In the genomic region with DNA sequence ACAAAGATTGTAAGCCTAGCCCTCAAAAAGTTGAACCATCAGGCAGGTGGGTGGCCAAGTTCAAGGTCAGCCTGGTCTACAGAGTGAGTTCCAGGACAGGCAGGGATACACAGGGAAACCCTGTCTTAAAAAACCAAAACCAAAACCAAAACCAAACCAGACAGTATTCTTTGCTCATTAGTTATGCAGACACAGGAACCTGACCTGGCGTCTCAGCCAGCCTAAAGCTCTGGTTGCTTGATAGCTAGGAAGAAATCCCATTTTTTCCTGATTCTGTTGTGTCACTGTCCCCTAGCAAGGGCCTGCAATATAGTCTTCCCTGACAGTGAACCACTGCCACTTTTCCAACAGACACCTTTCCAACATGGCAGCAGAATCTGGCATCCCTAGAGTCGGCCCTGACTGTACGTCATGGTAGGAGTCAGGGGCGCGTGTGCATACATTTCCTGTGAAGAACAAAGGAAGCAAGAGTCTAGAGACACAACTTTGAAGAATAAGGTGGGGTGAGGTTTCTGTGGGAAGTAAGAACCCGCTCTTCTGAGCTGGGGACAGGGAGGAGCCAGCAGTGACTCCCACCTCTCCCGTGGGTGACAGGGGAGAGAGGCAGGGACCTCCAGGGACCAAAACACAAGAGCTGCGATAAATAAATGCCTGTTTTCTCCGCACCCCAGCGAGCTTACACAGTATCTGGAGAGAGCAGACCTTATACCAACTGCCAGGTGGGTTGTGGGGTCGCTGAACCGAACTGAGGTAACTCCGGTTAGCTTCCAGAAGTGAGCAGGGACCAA, we compare ENCODE assay signal across 13 mouse cellular contexts. TPM values are rescaled to one million over a fixed set of nuclear protein-coding genes. Genes with fewer than 3 reads are reported as not detected.
A peak's percentile ranks its signal among the peaks of the same experiment; 100 is the strongest.
DNase-seq lines count a peak whose midpoint lies in the region; ATAC-seq and TF ChIP-seq lines count a peak whose summit lies in the region.
"Had no signal": no experiment of that assay in that cellular context is flagged by ENCODE, and none has a peak within 500 bp of the region (broad histone marks: within the 10 kb centered on the region; RNA-seq: fewer than 3 reads in every experiment).

No protein-coding gene starts in this region.

- H3K9ac ChIP-seq in embryonic facial prominence, embryonic 15.5 days, result no peak overlapping the region
- no peak overlapping the region for H3K9ac ChIP-seq in forebrain, embryonic 16.5 days (replicated peaks; ENCODE audit: low read depth, low read length)
- no peak overlapping the region for H3K9ac ChIP-seq in midbrain, embryonic 15.5 days
- H3K9ac ChIP-seq: forebrain, embryonic 12.5 days; neural tube, embryonic 13.5 days had no signal

- H3K4me1 ChIP-seq in heart, embryonic 10.5 days, result peaks cover 34% of the 10 kb centered on the region
- H3K4me1 ChIP-seq in embryonic facial prominence, embryonic 15.5 days, result peaks cover 34% of the 10 kb centered on the region
- H3K4me1 ChIP-seq in small intestine, adult 2 months (ENCODE audit: control insufficient read depth, insufficient read depth, insufficient read length, low read length), result peaks cover 6% of the 10 kb centered on the region; the same call in 1 of the 2 replicates
- peaks cover 12% of the 10 kb centered on the region for H3K4me1 ChIP-seq in forebrain, embryonic 16.5 days (replicated peaks; ENCODE audit: control insufficient read depth, insufficient read depth, low read length)
- H3K4me1 ChIP-seq in midbrain, embryonic 15.5 days, result peaks cover 19% of the 10 kb centered on the region

- H3K36me3 ChIP-seq in heart, embryonic 10.5 days, result peaks cover 91% of the 10 kb centered on the region
- peaks cover 76% of the 10 kb centered on the region for H3K36me3 ChIP-seq in embryonic facial prominence, embryonic 15.5 days
- peaks cover 37% of the 10 kb centered on the region for H3K36me3 ChIP-seq in small intestine, adult 2 months (ENCODE audit: control insufficient read depth, insufficient read depth, low read length)
- H3K36me3 ChIP-seq in forebrain, embryonic 16.5 days (ENCODE audit: control insufficient read depth, insufficient read depth), result peaks cover 17% of the 10 kb centered on the region
- peaks cover 38% of the 10 kb centered on the region for H3K36me3 ChIP-seq in midbrain, embryonic 15.5 days (replicated peaks)

- no peak overlapping the region for H3K4me3 ChIP-seq in heart, embryonic 10.5 days
- H3K4me3 ChIP-seq in embryonic facial prominence, embryonic 15.5 days (replicated peaks), result no peak overlapping the region
- H3K4me3 ChIP-seq in small intestine, adult 2 months (ENCODE audit: low read depth, low read length), result no peak overlapping the region
- no peak overlapping the region for H3K4me3 ChIP-seq in forebrain, embryonic 16.5 days (replicated peaks; ENCODE audit: low read length)
- no peak overlapping the region for H3K4me3 ChIP-seq in midbrain, embryonic 15.5 days
- H3K4me3 ChIP-seq: forebrain, embryonic 12.5 days; neural tube, embryonic 13.5 days had no signal

- no peak for TF ChIP-seq POLR2A in small intestine, adult 2 months (IDR thresholded peaks at IDR 0.05; ENCODE audit: low read depth, low read length)

- no peak for ATAC-seq in embryonic facial prominence, embryonic 15.5 days (ENCODE audit: insufficient number of reproducible peaks, low FRiP score, low TSS enrichment, low read depth)
- ATAC-seq in forebrain, embryonic 16.5 days, result no peak
- ATAC-seq in midbrain, embryonic 15.5 days (replicated peaks), result no peak
- ATAC-seq: hindbrain, embryonic 16.5 days had no signal

- H3K27ac ChIP-seq in heart, embryonic 10.5 days, result 0 out of 2 replicates have a peak overlapping the region, but pooled peaks have one; percentile 10
- peak overlapping the region; percentile 80 for H3K27ac ChIP-seq in embryonic facial prominence, embryonic 15.5 days (replicated peaks)
- H3K27ac ChIP-seq in small intestine, adult 2 months (ENCODE audit: insufficient read depth, low read depth, low read length), result peak overlapping the region; percentile 29
- no peak overlapping the region for H3K27ac ChIP-seq in forebrain, embryonic 16.5 days (ENCODE audit: low read length)
- H3K27ac ChIP-seq in midbrain, embryonic 15.5 days, result no peak overlapping the region
- H3K27ac ChIP-seq: forebrain, embryonic 12.5 days; neural tube, embryonic 13.5 days had no signal

- no peak overlapping the region for H3K4me2 ChIP-seq in embryonic facial prominence, embryonic 15.5 days (replicated peaks)
- no peak overlapping the region for H3K4me2 ChIP-seq in forebrain, embryonic 16.5 days (ENCODE audit: low read length)
- H3K4me2 ChIP-seq in midbrain, embryonic 15.5 days, result no peak overlapping the region
- H3K4me2 ChIP-seq: forebrain, embryonic 12.5 days; neural tube, embryonic 13.5 days had no signal

- H3K27me3 ChIP-seq in heart, embryonic 10.5 days (ENCODE audit: insufficient read depth, poor library complexity, severe bottlenecking), result no peaks in the 10 kb centered on the region
- no peaks in the 10 kb centered on the region for H3K27me3 ChIP-seq in embryonic facial prominence, embryonic 15.5 days
- H3K27me3 ChIP-seq in small intestine, adult 2 months (ENCODE audit: control insufficient read depth, insufficient read depth, low read length), result no peaks in the 10 kb centered on the region
- H3K27me3 ChIP-seq in forebrain, embryonic 16.5 days (replicated peaks; ENCODE audit: control insufficient read depth, insufficient read depth, low read length), result no peaks in the 10 kb centered on the region
- no peaks in the 10 kb centered on the region for H3K27me3 ChIP-seq in midbrain, embryonic 15.5 days (replicated peaks)
- H3K27me3 ChIP-seq: forebrain, embryonic 12.5 days; neural tube, embryonic 13.5 days had no signal

- WGBS in heart, embryonic 10.5 days, result 92% methylated on average over 13 of the region's 13 CpGs
- WGBS in embryonic facial prominence, embryonic 15.5 days, result 84% methylated on average over 13 of the region's 13 CpGs
- 83% methylated on average over 13 of the region's 13 CpGs for WGBS in small intestine, adult 2 months
- 87% methylated on average over 13 of the region's 13 CpGs for WGBS in forebrain, embryonic 16.5 days
- WGBS in midbrain, embryonic 15.5 days, result 88% methylated on average over 13 of the region's 13 CpGs

- no peaks in the 10 kb centered on the region for H3K9me3 ChIP-seq in heart, embryonic 10.5 days
- no peaks in the 10 kb centered on the region for H3K9me3 ChIP-seq in embryonic facial prominence, embryonic 15.5 days (replicated peaks)
- H3K9me3 ChIP-seq in forebrain, embryonic 16.5 days (ENCODE audit: control insufficient read depth, low read length), result no peaks in the 10 kb centered on the region
- no peaks in the 10 kb centered on the region for H3K9me3 ChIP-seq in midbrain, embryonic 15.5 days
- H3K9me3 ChIP-seq: forebrain, embryonic 12.5 days; neural tube, embryonic 13.5 days had no signal

- no peak for DNase-seq in heart, embryonic 10.5 days (ENCODE audit: low spot score)
- DNase-seq in heart, adult 8-10 months (ENCODE audit: low spot score), result no peak
- DNase-seq in CD8-positive naive resting alpha-beta T cell, adult 2 months (ENCODE audit: low read depth in 2 of 2, low spot score in 2 of 2), result peak; percentile 50 to 63
- no peak for DNase-seq in lung, postnatal 14 days
- DNase-seq: adrenal gland, adult 8-10 months; cerebellum, postnatal 25 days had no signal

- peak; percentile 1; the same call in 1 of the 2 replicates for TF ChIP-seq CTCF in small intestine, adult 2 months (IDR thresholded peaks at IDR 0.05; ENCODE audit: extremely low read depth, insufficient read length, insufficient replicate concordance, low read depth, low read length)

RNA-seq across cellular contexts. Expression of a gene that starts 10.5 kb away (rescaled TPM):
- polyA plus RNA-seq in heart, embryonic 10.5 days (2016; fragmentation: Nextera tagmentation; extraction: Ambion mirVana), result 37.0 and 43.0 TPM in 2 replicates
- 10 to 100 TPM; 14.2 to 16.9 (median 15.9) TPM for total RNA-seq in heart, adult 8-10 months (2022)
- polyA plus RNA-seq in embryonic facial prominence, embryonic 15.5 days (2015; fragmentation: Nextera tagmentation; extraction: Ambion mirVana), result 23.9 and 24.6 TPM in 2 replicates
- polyA plus RNA-seq in small intestine, adult 2 months (2012; rRNA removed), result 3.3 and 3.5 TPM in 2 replicates
- polyA plus RNA-seq in forebrain, embryonic 16.5 days (2015; fragmentation: Nextera tagmentation; extraction: Ambion mirVana), result 32.9 and 36.1 TPM in 2 replicates
- 39.7 TPM in 2 replicates for polyA plus RNA-seq in midbrain, embryonic 15.5 days (2015; fragmentation: Nextera tagmentation; extraction: Ambion mirVana)

RNA-seq across cellular contexts. Expression of a gene that starts 10.6 kb away (rescaled TPM):
- 36.5 and 42.8 TPM in 2 replicates for polyA plus RNA-seq in heart, embryonic 10.5 days (2016; fragmentation: Nextera tagmentation; extraction: Ambion mirVana)
- 10 to 100 TPM; 15.7 to 19.9 (median 18.1) TPM for total RNA-seq in heart, adult 8-10 months (2022)
- polyA plus RNA-seq in embryonic facial prominence, embryonic 15.5 days (2015; fragmentation: Nextera tagmentation; extraction: Ambion mirVana), result 51.9 and 55.2 TPM in 2 replicates
- polyA plus RNA-seq in small intestine, adult 2 months (2012; rRNA removed), result 7.3 and 11.3 TPM in 2 replicates
- 51.6 and 51.8 TPM in 2 replicates for polyA plus RNA-seq in forebrain, embryonic 16.5 days (2015; fragmentation: Nextera tagmentation; extraction: Ambion mirVana)
- 49.6 and 50.4 TPM in 2 replicates for polyA plus RNA-seq in midbrain, embryonic 15.5 days (2015; fragmentation: Nextera tagmentation; extraction: Ambion mirVana)

RNA-seq across cellular contexts. Expression of a gene that starts 10.6 kb away (rescaled TPM):
- 1.6 and 2.1 TPM in 2 replicates for polyA plus RNA-seq in heart, embryonic 10.5 days (2016; fragmentation: Nextera tagmentation; extraction: Ambion mirVana)
- 1 to 10 TPM in 3 of 4 experiments, under 1 TPM in 1; 0.35 to 5.1 (median 2.0) TPM for total RNA-seq in heart, adult 8-10 months (2022)
- 1.6 TPM in 2 replicates for polyA plus RNA-seq in embryonic facial prominence, embryonic 15.5 days (2015; fragmentation: Nextera tagmentation; extraction: Ambion mirVana)
- 0.88 and 1.7 TPM in 2 replicates for polyA plus RNA-seq in small intestine, adult 2 months (2012; rRNA removed)
- polyA plus RNA-seq in forebrain, embryonic 16.5 days (2015; fragmentation: Nextera tagmentation; extraction: Ambion mirVana), result 2.3 and 2.9 TPM in 2 replicates
- 2.0 and 2.9 TPM in 2 replicates for polyA plus RNA-seq in midbrain, embryonic 15.5 days (2015; fragmentation: Nextera tagmentation; extraction: Ambion mirVana)

RNA-seq across cellular contexts. Expression of a gene that starts 29.7 kb away (rescaled TPM):
- 3.2 and 4.5 TPM in 2 replicates for polyA plus RNA-seq in heart, embryonic 10.5 days (2016; fragmentation: Nextera tagmentation; extraction: Ambion mirVana)
- total RNA-seq in heart, adult 8-10 months (2022), result 1 to 10 TPM; 3.4 to 4.6 (median 3.7) TPM
- polyA plus RNA-seq in embryonic facial prominence, embryonic 15.5 days (2015; fragmentation: Nextera tagmentation; extraction: Ambion mirVana), result 4.4 and 5.2 TPM in 2 replicates
- 2.3 and 4.6 TPM in 2 replicates for polyA plus RNA-seq in small intestine, adult 2 months (2012; rRNA removed)
- polyA plus RNA-seq in forebrain, embryonic 16.5 days (2015; fragmentation: Nextera tagmentation; extraction: Ambion mirVana), result 8.6 and 9.1 TPM in 2 replicates
- polyA plus RNA-seq in midbrain, embryonic 15.5 days (2015; fragmentation: Nextera tagmentation; extraction: Ambion mirVana), result 9.0 and 9.5 TPM in 2 replicates

Comparison
In these comparisons a context has a peak if more than half of its experiments do, and no peak if none do; other contexts are left out.
1. DNase-seq: peak in CD8-positive naive resting alpha-beta T cell, adult 2 months (2 of 2); none in heart, embryonic 10.5 days (single experiment), heart, adult 8-10 months (single experiment) and lung, postnatal 14 days (single experiment).
2. H3K27ac ChIP-seq: peak in heart, embryonic 10.5 days (single experiment), embryonic facial prominence, embryonic 15.5 days (single experiment) and small intestine, adult 2 months (single experiment); none in forebrain, embryonic 16.5 days (single experiment) and midbrain, embryonic 15.5 days (single experiment).